Mouse (Mus musculus): ENCODE measurements around the gene Hap1.

DNA sequence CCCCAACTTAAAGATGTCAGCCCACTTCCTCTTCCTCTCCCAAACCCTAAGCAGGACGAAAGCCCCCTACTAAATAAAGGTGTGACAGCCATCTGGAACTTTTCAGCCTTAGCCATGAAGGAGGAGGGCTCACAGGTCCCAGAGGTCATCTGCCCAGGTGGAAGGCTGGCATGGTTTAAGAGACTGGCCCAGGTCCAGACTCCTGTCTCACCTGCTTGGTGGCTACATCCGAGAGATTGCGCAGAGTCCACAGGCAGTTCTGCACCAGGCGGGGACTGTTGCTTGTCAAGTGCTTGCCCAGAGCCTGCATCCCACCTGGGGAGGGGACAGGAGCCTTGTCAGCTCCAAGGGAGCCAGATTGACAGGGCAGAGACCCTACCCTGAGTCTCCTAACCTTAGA, 23.4 kb upstream of the Hap1 start:
- TF ChIP-seq CTCF (IDR thresholded peaks at IDR 0.05; ENCODE audit: extremely low read depth, insufficient read depth, low read length) (no peak), POLR2A (IDR thresholded peaks at IDR 0.05; ENCODE audit: extremely low read depth, insufficient read depth, low read length) (no peak)

Data from cortical plate, adult 2 months (tissue).